Mouse (Mus musculus) neural tube, embryonic 11.5 days (tissue): ENCODE results near the gene Gpt2. TPM values are rescaled to one million over a fixed set of nuclear protein-coding genes. Genes with fewer than 3 reads are reported as not detected.

Experiments used
- ATAC-seq: fragments of 200-750 bp; cut with Nextera tagmentation; 2 replicates; pipeline ENCODE4 v1.8.0; 2017; ENCODE audit warnings: moderate number of reproducible peaks, mild to moderate bottlenecking, moderate TSS enrichment, moderate library complexity; ENCODE audit not compliant: insufficient read depth, low FRiP score, low TSS enrichment
- DNase-seq: peaks from one replicate; pipeline ENCODE4 v3.0.0-alpha.2; 2015; ENCODE audit warnings: low spot score
- H3K27ac ChIP-seq: fragments of 300-500 bp; sonication (generic); 2 replicates; pipeline ENCODE4 v1.5.1; 2014; ENCODE audit warnings: low read depth, mild to moderate bottlenecking, low read length
- H3K27me3 ChIP-seq: fragments of 300-500 bp; sonication (generic); 2 replicates; pipeline ENCODE4 v1.6.1; 2014; ENCODE audit warnings: mild to moderate bottlenecking, low read length, mixed read lengths; ENCODE audit not compliant: control insufficient read depth, insufficient read depth
- H3K36me3 ChIP-seq: fragments of 300-500 bp; sonication (generic); 2 replicates; pipeline ENCODE4 v1.6.1; 2014; ENCODE audit warnings: mild to moderate bottlenecking, low read length, moderate library complexity, mixed read lengths; ENCODE audit not compliant: control insufficient read depth, insufficient read depth
- H3K4me1 ChIP-seq: fragments of 300-500 bp; sonication (generic); 2 replicates; pipeline ENCODE4 v1.6.1; 2014; ENCODE audit warnings: low read length, mixed read lengths; ENCODE audit not compliant: control insufficient read depth, insufficient read depth
- H3K4me2 ChIP-seq: fragments of 300-500 bp; sonication (generic); 2 replicates; pipeline ENCODE4 v1.6.1; 2014; ENCODE audit warnings: low read depth, mild to moderate bottlenecking, moderate library complexity
- H3K4me3 ChIP-seq: fragments of 300-500 bp; sonication (generic); 2 replicates; pipeline ENCODE4 v1.5.1; 2014; ENCODE audit warnings: low read depth, low read length
- H3K9ac ChIP-seq: fragments of 300-500 bp; sonication (generic); 2 replicates; pipeline ENCODE4 v1.6.1; 2014; ENCODE audit warnings: mild to moderate bottlenecking, low read length
- H3K9me3 ChIP-seq: fragments of 300-500 bp; sonication (generic); 2 replicates; pipeline ENCODE4 v1.6.1; 2016; ENCODE audit warnings: low read length; ENCODE audit not compliant: control insufficient read depth
- WGBS: fragments of 180-500 bp; shearing (Covaris S2); extraction: QIAGEN DNeasy Blood & Tissue Kit; methylation state at CpG from one replicate; pipeline ENCODE4 v1.1.7; 2014; 5-methylcytosine and 5-hydroxymethylcytosine counted together
- polyA plus RNA-seq: library from polyadenylated mRNA; unstranded; fragments of >200 nt; fragmentation: Nextera tagmentation; extraction: Ambion mirVana; gene quantifications from 2 replicates; pipeline ENCODE4 v1.2.1, GENCODE M21; 2014

The Gpt2 gene
- polyA plus RNA-seq, 1 experiment from 2014 or later: 42.9 TPM

DNA sequence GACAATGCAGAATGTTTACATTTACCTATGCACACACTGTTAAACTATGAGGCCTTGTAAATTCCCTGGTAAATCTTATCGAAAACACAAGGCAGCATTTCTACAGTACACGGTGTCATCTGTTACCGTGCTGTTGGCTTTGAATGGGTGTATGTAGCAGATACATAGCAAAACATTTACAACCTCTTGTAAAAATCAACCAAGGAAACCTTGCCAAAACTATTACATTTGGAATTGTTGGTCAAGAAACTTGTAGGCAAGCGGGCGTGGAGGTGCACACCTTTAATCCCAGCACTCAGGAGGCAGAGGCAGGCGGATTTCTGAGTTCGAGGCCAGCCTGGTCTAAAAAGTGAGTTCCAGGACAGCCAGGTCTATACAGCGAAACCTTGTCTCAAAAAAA lies 71.0 kb downstream of the Gpt2 start:
- DNase-seq (no peak), ATAC-seq (no peak)
- Histone ChIP-seq H3K4me1 (no peaks in the 10 kb centered on the region), H3K9ac (no peak overlapping the region), H3K27me3 (no peaks in the 10 kb centered on the region), H3K4me3 (no peak overlapping the region), H3K4me2 (no peak overlapping the region), H3K9me3 (no peaks in the 10 kb centered on the region), H3K36me3 (no peaks in the 10 kb centered on the region), H3K27ac (no peak overlapping the region)
- 96% methylated on average over 8 of the region's 8 CpGs for WGBS

- H3K4me1 ChIP-seq: no peaks in the 10 kb centered on the region
- 86% methylated on average over 3 of the region's 3 CpGs for WGBS
- ATAC-seq: no peak
Measured at GRCm38 (mm10) chr8:85565186-85565585, 72.8 kb downstream of the Gpt2 start.

GRCm38 (mm10) chr8:85567801-85568200 lies 75.4 kb downstream of the Gpt2 start:
- Histone ChIP-seq H3K9ac (no peak overlapping the region), H3K4me2 (no peak overlapping the region), H3K36me3 (no peaks in the 10 kb centered on the region), H3K27me3 (no peaks in the 10 kb centered on the region), H3K4me3 (no peak overlapping the region), H3K9me3 (no peaks in the 10 kb centered on the region), H3K4me1 (no peaks in the 10 kb centered on the region), H3K27ac (no peak overlapping the region)
- WGBS: 92% methylated on average over 2 of the region's 2 CpGs
- no peak for DNase-seq
- ATAC-seq: no peak

More at GRCm38 (mm10) chr8:85565186-85565585, 72.8 kb downstream of the Gpt2 start:
- Histone ChIP-seq H3K4me3 (no peak overlapping the region), H3K4me2 (no peak overlapping the region), H3K27ac (no peak overlapping the region), H3K27me3 (no peaks in the 10 kb centered on the region), H3K9me3 (no peaks in the 10 kb centered on the region), H3K36me3 (no peaks in the 10 kb centered on the region), H3K9ac (no peak overlapping the region)
- no peak for DNase-seq

DNA sequence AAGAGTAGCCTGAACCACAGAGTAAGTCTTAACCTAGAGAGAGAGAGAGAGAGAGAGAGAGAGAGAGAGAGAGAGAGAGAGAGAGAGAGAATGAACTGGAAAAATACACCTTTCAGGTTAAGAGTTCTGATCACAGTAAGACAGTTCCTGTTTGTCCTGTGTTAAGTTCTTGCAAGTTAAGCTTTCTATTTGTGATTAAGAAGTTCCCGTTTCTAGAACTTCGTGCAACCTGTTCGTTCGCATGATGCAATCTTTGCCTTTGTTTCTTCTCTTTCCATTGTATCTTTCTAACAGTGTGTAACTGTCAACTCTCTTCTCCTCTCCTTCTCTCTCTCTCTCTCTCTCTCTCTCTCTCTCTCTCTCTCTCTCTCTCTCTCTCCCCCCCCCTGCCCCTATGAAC lies 78.1 kb downstream of the Gpt2 start:
- H3K36me3 ChIP-seq: no peaks in the 10 kb centered on the region
- WGBS: 89% methylated on average over 4 of the region's 4 CpGs
- ATAC-seq (no peak), DNase-seq (no peak)
- no peak overlapping the region for H3K4me2 ChIP-seq
- no peak overlapping the region for H3K9ac ChIP-seq
- no peaks in the 10 kb centered on the region for H3K9me3 ChIP-seq
- no peak overlapping the region for H3K27ac ChIP-seq
- no peak overlapping the region for H3K4me3 ChIP-seq
- H3K27me3 ChIP-seq: no peaks in the 10 kb centered on the region
- H3K4me1 ChIP-seq: no peaks in the 10 kb centered on the region

DNA sequence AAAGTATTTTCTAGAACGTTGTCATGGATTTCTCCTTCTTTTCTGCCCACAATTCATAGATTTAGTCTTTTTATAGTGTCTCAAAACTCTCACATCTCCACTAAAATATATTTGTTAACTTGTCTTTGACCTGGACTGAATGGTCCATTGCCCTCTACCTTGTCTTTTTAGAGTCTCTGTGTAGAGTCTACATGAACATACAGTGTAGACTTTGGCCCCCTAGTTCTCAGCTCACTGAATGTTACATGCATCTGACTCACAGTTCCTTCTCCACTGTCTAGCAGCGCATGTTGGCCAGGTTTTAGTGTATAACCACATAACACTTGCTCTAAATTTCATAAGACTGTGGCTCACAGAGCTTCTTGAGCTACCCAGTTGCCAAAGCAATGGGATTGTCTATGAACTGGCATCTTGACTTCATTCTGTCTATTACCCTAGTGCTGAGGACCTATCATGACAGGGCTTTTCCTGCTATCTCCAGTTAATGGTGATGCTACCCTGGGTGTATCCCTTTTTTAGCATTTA lies 81.7 kb downstream of the Gpt2 start:
- 82% methylated on average over 2 of the region's 2 CpGs for WGBS
- DNase-seq: no peak
- no peak for ATAC-seq
- Histone ChIP-seq H3K4me3 (no peak overlapping the region), H3K36me3 (no peaks in the 10 kb centered on the region), H3K9me3 (no peaks in the 10 kb centered on the region), H3K4me1 (no peaks in the 10 kb centered on the region), H3K9ac (no peak overlapping the region), H3K4me2 (no peak overlapping the region), H3K27me3 (no peaks in the 10 kb centered on the region), H3K27ac (no peak overlapping the region)

Other genes with a start within 250 kb of the Gpt2 start
- gene Orc6, start 192.9 kb upstream of the Gpt2 start, polyA plus RNA-seq: 125 and 130 TPM in 2 replicates
- 176 and 184 TPM in 2 replicates for gene Vps35, start 192.8 kb upstream of the Gpt2 start, polyA plus RNA-seq
- gene Mylk3, start 106.2 kb upstream of the Gpt2 start, polyA plus RNA-seq: 1.6 and 2.2 TPM in 2 replicates
- 41.4 and 44.2 TPM in 2 replicates for gene 4921524J17Rik, start 59.7 kb upstream of the Gpt2 start, polyA plus RNA-seq
- 208 and 212 TPM in 2 replicates for gene Dnaja2, start 62.8 kb downstream of the Gpt2 start, polyA plus RNA-seq
- 28.5 and 29.9 TPM in 2 replicates for gene Neto2, start 208.3 kb downstream of the Gpt2 start, polyA plus RNA-seq